Mouse (Mus musculus) stomach, postnatal 0 days (tissue): Measurements from ENCODE around the gene Hyal2.

Experiments used
- CTCF ChIP-seq: IDR thresholded peaks from 2 replicates; pipeline ENCODE4 v1.5.1; 2016; ENCODE audit warnings: antibody characterized with exemption, low read depth, mild to moderate bottlenecking, moderate library complexity
- EP300 ChIP-seq: optimal IDR thresholded peaks from 2 replicates; pipeline ENCODE3; 2016; ENCODE audit warnings: antibody characterized with exemption

GRCm38 (mm10) chr9:107608741-107609432 is 41.1 kb downstream of the Hyal2 start, which contains the start of gene Sema3b:
- TF ChIP-seq CTCF (no peak), EP300 (no peak)
